Mouse (Mus musculus) left cerebral cortex, postnatal 10 days (tissue): ENCODE measurements at regions not wholly inside any gene's neighbourhood (a gene's known extent, or its start where the extent isn't known, plus 50 kb on each side); places are given as distances from the start of the nearest gene placed in this dataset.

ENCODE experiments used
- DNase-seq, 2 experiments: peaks; one replicate each; pipeline ENCODE4 v3.0.0; 2021 to 2022; ENCODE audit warnings: low spot score in 2 of 2, mixed read lengths in 1 of 2; ENCODE audit errors: extremely low spot score in 1 of 2
- intact Hi-C: fragments of 180-260 bp; cut with DNase I; formaldehyde crosslinking; loops from one replicate; pipeline ENCODE4 v1.15.1; 2025

DNA sequence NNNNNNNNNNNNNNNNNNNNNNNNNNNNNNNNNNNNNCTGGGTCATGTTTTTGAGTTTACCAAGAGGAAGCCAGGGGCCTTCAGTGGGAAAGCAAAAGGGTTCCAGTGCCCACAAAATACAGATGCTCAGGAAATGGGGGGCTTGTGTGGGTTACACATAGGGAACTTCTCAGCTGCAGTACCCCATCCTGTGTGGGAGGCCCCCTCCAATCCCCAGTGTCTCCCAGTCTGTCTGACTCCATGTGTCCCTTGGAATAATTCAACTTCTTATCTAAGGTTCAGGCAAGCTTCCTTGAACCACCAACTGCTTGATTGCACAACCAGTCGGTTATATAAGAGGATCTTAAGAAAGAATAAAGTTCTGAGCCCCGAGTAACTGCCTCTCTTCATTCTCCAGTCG is 156.0 kb downstream of the Kit start:
- no peak for DNase-seq
- intact Hi-C loops = no loop called here

GRCm38 (mm10) chr5:75721291-75721690 is 146.6 kb downstream of the Kit start:
- DNase-seq = no peak
- intact Hi-C loops = no loop called here

GRCm38 (mm10) chr5:75720091-75720940 is 145.6 kb downstream of the Kit start:
- DNase-seq = no peak
- intact Hi-C loops = no loop called here

DNA sequence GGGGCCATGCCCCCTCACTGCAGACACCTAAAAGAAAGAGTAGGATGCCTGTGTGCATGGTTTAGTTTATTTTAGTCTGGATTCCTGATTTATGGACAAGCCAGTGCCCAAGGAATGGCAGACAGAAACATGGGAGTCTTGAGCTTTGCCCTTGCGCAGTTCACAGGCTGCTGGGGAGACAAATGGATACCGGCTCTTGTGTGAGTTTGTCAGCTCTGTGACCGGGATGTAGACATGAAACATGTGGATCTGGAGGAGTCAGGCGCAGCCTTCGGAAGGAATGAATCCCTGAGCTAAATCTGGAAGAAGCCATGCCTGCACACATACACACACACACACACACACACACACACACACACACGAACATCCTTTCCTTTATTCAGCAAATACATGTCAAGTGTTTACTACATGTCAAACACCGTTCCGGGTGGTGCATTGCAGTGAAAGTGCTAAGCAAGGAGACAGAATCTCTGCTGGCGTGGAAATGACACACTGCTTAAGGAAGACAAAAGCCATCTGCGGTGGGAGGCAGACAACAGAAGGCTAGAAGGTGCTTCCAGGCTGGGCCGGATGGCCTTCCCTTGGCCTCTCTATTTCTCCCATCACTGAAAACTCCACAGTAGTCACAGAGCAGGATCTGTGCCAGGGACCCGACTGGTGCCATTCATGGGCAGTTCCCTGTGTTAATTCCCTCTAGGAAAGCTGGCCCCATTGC is 144.0 kb downstream of the Kit start:
- DNase-seq = peak in 1 of 2 experiments; percentile 28
- intact Hi-C loops = no loop called here
